Mouse (Mus musculus): ENCODE results near the gene Tmem94. TPM values are rescaled to one million over a fixed set of nuclear protein-coding genes. Genes with fewer than 3 reads are reported as not detected.

The Tmem94 gene
- total and polyA plus RNA-seq, 3 experiments: 23.2 to 64.4 (median 38.9) TPM

DNA sequence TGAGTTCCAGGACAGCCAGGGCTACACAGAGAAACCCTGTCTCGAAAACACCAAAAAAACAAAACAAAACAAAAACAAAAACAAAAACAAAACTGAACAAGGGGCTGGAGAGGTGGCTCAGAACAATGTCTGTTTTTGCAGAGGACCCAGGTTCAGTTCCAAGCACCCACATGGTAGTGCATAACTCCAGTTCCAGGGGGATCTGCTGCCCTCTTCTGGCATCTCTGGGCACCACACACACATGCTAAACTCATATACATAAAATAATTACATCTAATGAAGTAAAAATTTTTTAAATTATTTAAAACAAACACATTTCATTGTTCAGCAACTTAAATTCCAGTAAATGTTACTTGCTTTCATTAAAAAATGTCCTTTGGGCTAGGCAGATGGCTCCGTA is 80.6 kb downstream of the Tmem94 start (continued):
- TF ChIP-seq POLR2AphosphoS2 (IDR thresholded peaks at IDR 0.05; ENCODE audit: low read length) (no peak), SIN3A (IDR thresholded peaks at IDR 0.05; ENCODE audit: low read length) (no peak)

Other genes starting within 250 kb of the Tmem94 start
- 653 and 657 TPM in 2 replicates for gene Sumo2, start 229.2 kb upstream of the Tmem94 start, total RNA-seq (2012; rRNA removed)
- gene Sumo2, start 229.2 kb upstream of the Tmem94 start, polyA plus RNA-seq (2012; ENCODE audit: insufficient read depth in 1 of 2, insufficient read length in 2 of 2, low read depth in 1 of 2, low replicate concordance in 2 of 2, missing spikeins in 1 of 2): 100 to 1,000 TPM in 1 of 2 experiments, not detected in 1; 556 TPM
- gene Nup85, start 201.0 kb upstream of the Tmem94 start, total RNA-seq (2012; rRNA removed): 338 and 362 TPM in 2 replicates
- 100 to 1,000 TPM in 1 of 2 experiments, not detected in 1; 370 TPM for gene Nup85, start 201.0 kb upstream of the Tmem94 start, polyA plus RNA-seq (2012; ENCODE audit: insufficient read depth in 1 of 2, insufficient read length in 2 of 2, low read depth in 1 of 2, low replicate concordance in 2 of 2, missing spikeins in 1 of 2)
- 138 and 157 TPM in 2 replicates for gene Mrps7, start 161.5 kb upstream of the Tmem94 start, total RNA-seq (2012; rRNA removed)
- 100 to 1,000 TPM; 106 to 199 TPM for gene Mrps7, start 161.5 kb upstream of the Tmem94 start, polyA plus RNA-seq (2012; ENCODE audit: insufficient read depth in 1 of 2, insufficient read length in 2 of 2, low read depth in 1 of 2, low replicate concordance in 2 of 2, missing spikeins in 1 of 2)
- 24.0 and 28.6 TPM in 2 replicates for gene Gga3, start 161.4 kb upstream of the Tmem94 start, total RNA-seq (2012; rRNA removed)
- 10 to 100 TPM in 1 of 2 experiments, not detected in 1; 59.9 TPM for gene Gga3, start 161.4 kb upstream of the Tmem94 start, polyA plus RNA-seq (2012; ENCODE audit: insufficient read depth in 1 of 2, insufficient read length in 2 of 2, low read depth in 1 of 2, low replicate concordance in 2 of 2, missing spikeins in 1 of 2)
- gene Mif4gd, start 152.5 kb upstream of the Tmem94 start, total RNA-seq (2012; rRNA removed): 42.0 and 52.0 TPM in 2 replicates
- 10 to 100 TPM in 1 of 2 experiments, not detected in 1; 62.9 TPM for gene Mif4gd, start 152.5 kb upstream of the Tmem94 start, polyA plus RNA-seq (2012; ENCODE audit: insufficient read depth in 1 of 2, insufficient read length in 2 of 2, low read depth in 1 of 2, low replicate concordance in 2 of 2, missing spikeins in 1 of 2)
- gene Slc25a19, start 137.1 kb upstream of the Tmem94 start, total RNA-seq (2012; rRNA removed): 30.0 and 35.3 TPM in 2 replicates
- 10 to 100 TPM in 1 of 2 experiments, not detected in 1; 43.1 TPM for gene Slc25a19, start 137.1 kb upstream of the Tmem94 start, polyA plus RNA-seq (2012; ENCODE audit: insufficient read depth in 1 of 2, insufficient read length in 2 of 2, low read depth in 1 of 2, low replicate concordance in 2 of 2, missing spikeins in 1 of 2)
- gene Grb2, start 56.8 kb upstream of the Tmem94 start, total RNA-seq (2012; rRNA removed): 75.3 and 93.2 TPM in 2 replicates
- gene Grb2, start 56.8 kb upstream of the Tmem94 start, polyA plus RNA-seq (2012; ENCODE audit: insufficient read depth in 1 of 2, insufficient read length in 2 of 2, low read depth in 1 of 2, low replicate concordance in 2 of 2, missing spikeins in 1 of 2): 100 to 1,000 TPM in 1 of 2 experiments, not detected in 1; 261 TPM
- gene Caskin2, start 48.2 kb downstream of the Tmem94 start, total RNA-seq (2012; rRNA removed): 6.5 and 6.8 TPM in 2 replicates
- gene Caskin2, start 48.2 kb downstream of the Tmem94 start, polyA plus RNA-seq (2012; ENCODE audit: insufficient read depth in 1 of 2, insufficient read length in 2 of 2, low read depth in 1 of 2, low replicate concordance in 2 of 2, missing spikeins in 1 of 2): 10 to 100 TPM in 1 of 2 experiments, not detected in 1; 10.9 TPM
- gene Tsen54, start 49.3 kb downstream of the Tmem94 start, total RNA-seq (2012; rRNA removed): 55.5 and 72.0 TPM in 2 replicates
- 10 to 100 TPM in 1 of 2 experiments, not detected in 1; 55.8 TPM for gene Tsen54, start 49.3 kb downstream of the Tmem94 start, polyA plus RNA-seq (2012; ENCODE audit: insufficient read depth in 1 of 2, insufficient read length in 2 of 2, low read depth in 1 of 2, low replicate concordance in 2 of 2, missing spikeins in 1 of 2)
- gene Llgl2, start 58.6 kb downstream of the Tmem94 start, total RNA-seq (2012; rRNA removed): 13.7 and 15.9 TPM in 2 replicates
- gene Llgl2, start 58.6 kb downstream of the Tmem94 start, polyA plus RNA-seq (2012; ENCODE audit: insufficient read depth in 1 of 2, insufficient read length in 2 of 2, low read depth in 1 of 2, low replicate concordance in 2 of 2, missing spikeins in 1 of 2): 10 to 100 TPM in 1 of 2 experiments, not detected in 1; 22.6 TPM
- gene Myo15b, start 93.0 kb downstream of the Tmem94 start, total RNA-seq (2012; rRNA removed): 1.3 and 1.5 TPM in 2 replicates
- gene Myo15b, start 93.0 kb downstream of the Tmem94 start, polyA plus RNA-seq (2012; ENCODE audit: insufficient read depth in 1 of 2, insufficient read length in 2 of 2, low read depth in 1 of 2, low replicate concordance in 2 of 2, missing spikeins in 1 of 2): 1 to 10 TPM in 1 of 2 experiments, not detected in 1; 3.2 TPM
- 24.9 and 41.0 TPM in 2 replicates for gene Smim5, start 134.5 kb downstream of the Tmem94 start, total RNA-seq (2012; rRNA removed)
- 10 to 100 TPM in 1 of 2 experiments, not detected in 1; 24.8 TPM for gene Smim5, start 134.5 kb downstream of the Tmem94 start, polyA plus RNA-seq (2012; ENCODE audit: insufficient read depth in 1 of 2, insufficient read length in 2 of 2, low read depth in 1 of 2, low replicate concordance in 2 of 2, missing spikeins in 1 of 2)
- 1.2 and 1.3 TPM in 2 replicates for gene Smim6, start 146.6 kb downstream of the Tmem94 start, total RNA-seq (2012; rRNA removed)
- 1 to 10 TPM in 1 of 2 experiments, not detected in 1; 3.8 TPM for gene Smim6, start 146.6 kb downstream of the Tmem94 start, polyA plus RNA-seq (2012; ENCODE audit: insufficient read depth in 1 of 2, insufficient read length in 2 of 2, low read depth in 1 of 2, low replicate concordance in 2 of 2, missing spikeins in 1 of 2)
- 51.6 and 69.2 TPM in 2 replicates for gene Sap30bp, start 167.8 kb downstream of the Tmem94 start, total RNA-seq (2012; rRNA removed)
- 10 to 100 TPM in 1 of 2 experiments, not detected in 1; 49.1 TPM for gene Sap30bp, start 167.8 kb downstream of the Tmem94 start, polyA plus RNA-seq (2012; ENCODE audit: insufficient read depth in 1 of 2, insufficient read length in 2 of 2, low read depth in 1 of 2, low replicate concordance in 2 of 2, missing spikeins in 1 of 2)
- 16.7 and 20.3 TPM in 2 replicates for gene Recql5, start 168.0 kb downstream of the Tmem94 start, total RNA-seq (2012; rRNA removed)
- gene Recql5, start 168.0 kb downstream of the Tmem94 start, polyA plus RNA-seq (2012; ENCODE audit: insufficient read depth in 1 of 2, insufficient read length in 2 of 2, low read depth in 1 of 2, low replicate concordance in 2 of 2, missing spikeins in 1 of 2): 10 to 100 TPM in 1 of 2 experiments, not detected in 1; 21.5 TPM
- gene Itgb4, start 209.3 kb downstream of the Tmem94 start, total RNA-seq (2012; rRNA removed): 0.39 and 0.69 TPM in 2 replicates
- under 1 TPM in 1 of 2 experiments, not detected in 1; 0.85 TPM for gene Itgb4, start 209.3 kb downstream of the Tmem94 start, polyA plus RNA-seq (2012; ENCODE audit: insufficient read depth in 1 of 2, insufficient read length in 2 of 2, low read depth in 1 of 2, low replicate concordance in 2 of 2, missing spikeins in 1 of 2)
- gene Galk1, start 247.3 kb downstream of the Tmem94 start, total RNA-seq (2012; rRNA removed): 253 and 322 TPM in 2 replicates
- gene Galk1, start 247.3 kb downstream of the Tmem94 start, polyA plus RNA-seq (2012; ENCODE audit: insufficient read depth in 1 of 2, insufficient read length in 2 of 2, low read depth in 1 of 2, low replicate concordance in 2 of 2, missing spikeins in 1 of 2): 100 to 1,000 TPM in 1 of 2 experiments, not detected in 1; 326 TPM